Mouse (Mus musculus): ENCODE data around the gene Osbpl10.

DNA sequence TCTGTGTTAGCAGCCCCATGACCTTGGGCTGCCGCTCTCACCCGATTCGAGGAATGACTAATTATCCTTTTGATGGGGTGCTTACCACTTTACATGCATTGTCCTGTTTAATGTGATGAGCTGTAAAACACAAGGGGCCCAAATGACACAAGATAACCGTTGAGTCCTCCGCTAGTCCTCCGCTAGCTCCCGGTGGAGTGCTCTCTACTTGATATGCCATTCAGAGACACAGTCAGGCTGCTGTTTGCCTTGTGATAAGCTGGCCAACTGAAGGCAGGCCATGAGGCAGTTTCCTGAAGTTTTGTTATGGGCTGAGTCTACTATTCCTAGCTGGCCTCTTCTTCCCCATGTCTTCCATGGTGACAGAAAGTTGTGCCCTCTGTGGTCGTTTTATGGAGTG is 187.6 kb downstream of the Osbpl10 start:
- TF ChIP-seq CEBPB (IDR thresholded peaks at IDR 0.05; ENCODE audit: low read depth) (no peak), CTCF (IDR thresholded peaks at IDR 0.05; ENCODE audit: control insufficient read depth, insufficient read depth, insufficient read length) (no peak), USF1 (IDR thresholded peaks at IDR 0.05; ENCODE audit: low read depth) (no peak), MYOD1 (IDR thresholded peaks at IDR 0.05; ENCODE audit: control insufficient read depth, insufficient read length, low read depth) (no peak), MYOG (IDR thresholded peaks at IDR 0.05; ENCODE audit: control insufficient read depth, extremely low read depth, insufficient read length) (no peak), MAX (IDR thresholded peaks at IDR 0.05) (no peak), FOSL1 (IDR thresholded peaks at IDR 0.05; ENCODE audit: insufficient read depth, low read length, poor library complexity, severe bottlenecking) (no peak)

Measured in C2C12 (cell line).